Mouse (Mus musculus) forebrain, embryonic 10.5 days (tissue): ENCODE results near the gene Zfp800. TPM values are rescaled to one million over a fixed set of nuclear protein-coding genes. Genes with fewer than 3 reads are reported as not detected.
A peak's percentile ranks its signal among the peaks of the same experiment; 100 is the strongest.

Experiments used
- DNase-seq: peaks from one replicate; pipeline ENCODE4 v3.0.0-alpha.2; 2017; ENCODE audit warnings: low spot score; ENCODE audit errors: extremely low spot score
- H3K27ac ChIP-seq: fragments of 300-500 bp; sonication (generic); 2 replicates; pipeline ENCODE4 v1.5.1; 2016; ENCODE audit warnings: mild to moderate bottlenecking
- H3K27me3 ChIP-seq: fragments of 300-500 bp; sonication (generic); 2 replicates; pipeline ENCODE4 v1.6.1; 2016; ENCODE audit warnings: mild to moderate bottlenecking; ENCODE audit not compliant: poor library complexity, severe bottlenecking
- H3K36me3 ChIP-seq: fragments of 300-500 bp; sonication (generic); replicated peaks from 2 replicates; pipeline ENCODE4 v1.6.1; 2016; ENCODE audit warnings: mild to moderate bottlenecking, moderate library complexity
- H3K4me1 ChIP-seq: fragments of 300-500 bp; sonication (generic); 2 replicates; pipeline ENCODE4 v1.6.1; 2016
- H3K4me3 ChIP-seq: fragments of 300-500 bp; sonication (generic); 2 replicates; pipeline ENCODE4 v1.5.1; 2016; ENCODE audit warnings: mild to moderate bottlenecking, moderate library complexity
- H3K9me3 ChIP-seq: fragments of 300-500 bp; sonication (generic); 2 replicates; pipeline ENCODE4 v1.6.1; 2016; ENCODE audit warnings: mild to moderate bottlenecking, moderate library complexity
- WGBS: fragments of 180-500 bp; shearing (Covaris S2); methylation state at CpG from one replicate; pipeline ENCODE4 v1.1.7; 2016; 5-methylcytosine and 5-hydroxymethylcytosine counted together
- polyA plus RNA-seq: library from polyadenylated mRNA; unstranded; fragments of >200 nt; fragmentation: Nextera tagmentation; extraction: Ambion mirVana; gene quantifications from 2 replicates; pipeline ENCODE4 v1.2.1, GENCODE M21; 2016

The Zfp800 gene
- polyA plus RNA-seq, 1 experiment from 2014 or later, result 22.8 TPM

DNA sequence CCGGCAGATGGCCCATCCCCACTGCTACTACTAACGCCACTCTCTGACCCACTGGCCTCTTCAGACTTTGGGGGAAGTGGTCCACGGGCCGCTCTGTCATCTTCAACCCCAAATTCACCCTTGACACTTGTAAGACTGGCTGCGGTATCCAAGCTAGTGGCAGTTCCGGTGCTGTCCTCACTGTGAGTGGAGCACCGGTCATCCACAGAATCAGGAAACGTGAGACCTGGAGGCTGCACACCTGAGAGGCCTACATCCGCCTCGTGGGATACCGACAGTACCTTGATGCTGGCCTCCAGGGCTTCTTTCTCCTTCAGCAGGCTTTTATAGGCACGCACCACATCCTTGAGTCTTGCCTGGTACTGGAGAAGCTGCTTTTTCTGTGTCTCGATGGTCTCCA is 23.1 kb upstream of the Zfp800 start:
- H3K36me3 ChIP-seq, result peaks cover 49% of the 10 kb centered on the region
- no peak for DNase-seq
- H3K4me3 ChIP-seq, result peak overlapping the region; percentile 90
- peak overlapping the region; percentile 82 for H3K27ac ChIP-seq
- peaks cover 43% of the 10 kb centered on the region for H3K4me1 ChIP-seq
- H3K9me3 ChIP-seq, result no peaks in the 10 kb centered on the region
- H3K27me3 ChIP-seq, result no peaks in the 10 kb centered on the region
- 30% methylated on average over 13 of the region's 13 CpGs for WGBS

DNA sequence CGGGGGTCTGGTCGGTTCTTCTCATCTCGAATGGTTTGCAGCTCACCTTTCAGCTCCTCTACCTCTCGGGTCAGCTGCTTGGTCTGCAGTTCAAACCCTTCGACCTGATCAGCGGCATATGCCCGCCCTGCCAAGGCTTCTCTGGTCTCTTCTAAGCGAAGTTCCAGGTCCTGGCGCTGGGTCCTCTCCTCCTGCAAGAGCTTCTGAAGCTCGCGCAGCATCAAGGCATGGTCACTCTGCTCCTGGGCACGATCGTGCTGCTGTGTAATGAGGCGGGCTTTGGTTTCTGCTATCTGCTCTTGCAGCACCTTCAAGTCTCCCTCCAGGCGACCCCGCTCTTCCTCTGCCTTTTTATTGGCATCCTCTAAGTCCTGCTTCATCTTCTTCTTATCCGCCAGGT is 22.6 kb upstream of the Zfp800 start:
- no peak for DNase-seq
- peaks cover 43% of the 10 kb centered on the region for H3K4me1 ChIP-seq
- H3K27me3 ChIP-seq, result no peaks in the 10 kb centered on the region
- H3K4me3 ChIP-seq, result peak overlapping the region; percentile 90
- 80% methylated on average over 17 of the region's 17 CpGs for WGBS
- H3K36me3 ChIP-seq, result peaks cover 49% of the 10 kb centered on the region
- H3K9me3 ChIP-seq, result no peaks in the 10 kb centered on the region
- no peak overlapping the region for H3K27ac ChIP-seq

DNA sequence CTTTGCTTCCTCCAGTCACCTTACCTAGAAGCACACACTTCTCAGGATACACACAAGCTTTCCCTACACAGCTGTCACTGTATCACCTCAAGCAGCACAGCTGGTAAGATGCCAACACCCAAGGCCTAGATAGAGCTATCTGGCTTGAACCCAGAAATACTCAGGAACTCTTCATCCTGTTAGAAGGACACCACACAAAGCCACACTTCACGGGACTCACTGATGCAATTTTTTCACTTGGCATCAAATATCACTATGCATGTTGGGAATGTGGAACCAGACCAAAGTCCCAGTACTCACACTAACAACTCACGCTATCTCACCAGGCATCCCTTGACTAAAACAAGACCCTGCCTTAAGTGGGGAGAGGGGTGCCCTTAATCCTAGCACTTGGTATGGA is 21.9 kb upstream of the Zfp800 start:
- Histone ChIP-seq H3K4me3 (peak overlapping the region; percentile 90; the same call in 1 of the 2 replicates), H3K27me3 (no peaks in the 10 kb centered on the region), H3K27ac (no peak overlapping the region), H3K9me3 (no peaks in the 10 kb centered on the region), H3K4me1 (peaks cover 38% of the 10 kb centered on the region), H3K36me3 (peaks cover 49% of the 10 kb centered on the region)
- 85% methylated on average over 2 of the region's 2 CpGs for WGBS
- no peak for DNase-seq

DNA sequence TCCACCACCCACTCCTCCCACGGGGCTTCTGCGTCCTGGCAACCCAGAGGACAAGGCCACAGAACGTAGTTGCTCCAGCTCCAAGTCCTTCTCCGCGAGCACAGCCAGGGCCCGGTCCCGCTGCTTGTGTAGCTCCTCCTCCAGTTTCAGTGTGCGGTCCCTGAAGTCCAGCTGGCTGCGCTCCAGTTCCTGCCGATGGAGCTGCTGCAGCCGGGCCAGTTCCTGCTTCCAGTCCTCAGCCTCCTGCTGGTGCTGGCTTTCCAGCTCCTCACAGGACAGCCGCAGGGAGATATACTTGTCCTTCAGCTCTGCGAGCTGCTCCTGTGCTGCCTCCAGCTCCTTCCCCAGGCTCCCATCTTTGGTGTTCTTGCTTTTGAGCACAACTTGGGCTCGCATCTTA is 20.6 kb upstream of the Zfp800 start:
- Histone ChIP-seq H3K4me1 (peaks cover 30% of the 10 kb centered on the region), H3K27me3 (no peaks in the 10 kb centered on the region), H3K4me3 (no peak overlapping the region), H3K9me3 (no peaks in the 10 kb centered on the region), H3K27ac (no peak overlapping the region), H3K36me3 (peaks cover 52% of the 10 kb centered on the region)
- no peak for DNase-seq
- WGBS, result 93% methylated on average over 14 of the region's 14 CpGs

DNA sequence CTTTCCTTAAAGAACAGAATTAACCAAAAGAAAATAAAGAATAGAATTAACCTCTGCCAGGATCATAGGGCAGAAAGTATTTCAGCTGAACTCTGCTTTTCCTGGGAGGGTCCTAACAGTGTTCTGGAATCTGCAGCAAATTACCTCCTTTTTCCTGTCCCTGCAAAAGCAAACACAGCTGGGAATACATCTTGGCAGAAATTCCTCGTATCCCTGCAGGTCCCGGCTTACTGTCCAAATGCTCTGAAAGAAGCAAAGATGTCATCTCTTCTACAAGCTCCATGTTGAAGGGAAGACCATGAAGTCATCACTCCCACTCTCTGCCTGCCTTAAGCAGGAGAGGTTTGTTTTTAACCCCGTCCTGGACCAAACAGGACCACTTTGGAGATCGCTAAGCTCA is 19.2 kb upstream of the Zfp800 start:
- H3K4me3 ChIP-seq, result no peak overlapping the region
- H3K9me3 ChIP-seq, result no peaks in the 10 kb centered on the region
- DNase-seq, result no peak
- 80% methylated on average over 4 of the region's 4 CpGs for WGBS
- H3K27ac ChIP-seq, result no peak overlapping the region
- H3K27me3 ChIP-seq, result no peaks in the 10 kb centered on the region
- H3K4me1 ChIP-seq, result peaks cover 24% of the 10 kb centered on the region
- H3K36me3 ChIP-seq, result peaks cover 52% of the 10 kb centered on the region

DNA sequence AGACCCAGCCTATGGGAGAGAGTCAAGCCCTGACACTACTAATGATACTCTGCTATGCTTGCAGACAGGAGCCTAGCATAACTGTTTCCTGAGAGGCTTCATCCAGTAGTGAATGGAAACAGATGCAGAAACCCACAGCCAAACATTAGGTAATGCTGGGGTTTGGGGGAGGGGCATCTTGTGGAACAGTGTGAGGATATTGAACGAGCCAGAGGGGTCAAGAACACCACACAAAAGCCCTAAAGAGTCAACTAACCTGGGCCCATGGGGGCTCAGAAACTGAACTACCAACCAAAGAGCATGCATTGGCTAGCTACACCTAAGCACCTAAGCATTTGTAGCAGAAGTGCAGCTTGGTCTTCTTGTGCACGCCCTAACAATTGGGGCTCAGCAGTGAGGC is 13.4 kb upstream of the Zfp800 start:
- H3K4me1 ChIP-seq, result no peaks in the 10 kb centered on the region
- no peak overlapping the region for H3K27ac ChIP-seq
- H3K27me3 ChIP-seq, result no peaks in the 10 kb centered on the region
- no peak for DNase-seq
- 72% methylated on average over 2 of the region's 2 CpGs for WGBS
- no peak overlapping the region for H3K4me3 ChIP-seq
- peaks cover 19% of the 10 kb centered on the region for H3K36me3 ChIP-seq
- H3K9me3 ChIP-seq, result no peaks in the 10 kb centered on the region

DNA sequence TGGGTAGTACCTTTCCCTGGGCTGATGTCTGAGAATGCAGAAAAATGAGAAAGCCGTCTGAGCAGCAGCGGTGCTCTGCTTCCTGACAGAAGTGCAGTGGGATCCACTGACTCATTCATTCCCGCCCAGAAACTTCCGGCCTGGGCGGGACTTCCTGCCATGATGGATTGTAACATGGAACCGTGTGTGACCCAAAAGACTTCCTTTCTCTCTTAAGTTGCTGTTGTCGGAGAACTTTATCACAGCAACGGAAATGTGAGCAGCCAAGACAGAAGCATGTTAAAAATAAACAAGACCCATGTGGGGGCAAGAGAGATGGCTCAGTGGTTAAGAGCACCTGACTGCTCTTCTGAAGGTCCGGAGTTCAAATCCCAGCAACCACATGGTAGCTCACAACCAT is 12.2 kb upstream of the Zfp800 start:
- Histone ChIP-seq H3K36me3 (peaks cover 7% of the 10 kb centered on the region), H3K9me3 (peaks cover 3% of the 10 kb centered on the region; the same call in 1 of the 2 replicates)
- DNase-seq, result no peak

DNA sequence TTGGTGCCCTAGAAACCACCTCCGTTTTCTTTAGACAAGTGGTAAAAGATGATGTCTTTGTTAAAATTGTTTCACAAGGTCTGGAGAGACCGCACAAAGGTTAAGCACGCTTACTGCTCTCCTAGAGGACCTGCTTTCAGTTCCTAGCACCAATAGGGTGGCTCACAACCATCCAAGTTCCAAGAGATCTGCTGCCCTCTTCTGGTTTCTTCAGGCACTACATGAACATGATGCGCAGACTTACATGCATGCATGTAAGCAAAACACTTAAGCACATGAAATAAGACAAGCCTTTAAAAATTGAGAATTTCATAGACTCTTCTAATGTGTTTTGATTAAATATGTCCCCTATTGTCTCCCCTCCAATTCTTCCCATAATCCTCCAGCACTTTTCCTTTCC is 2.0 kb upstream of the Zfp800 start:
- Histone ChIP-seq H3K9me3 (peaks cover 15% of the 10 kb centered on the region), H3K4me1 (peaks cover 23% of the 10 kb centered on the region), H3K27me3 (peaks cover 63% of the 10 kb centered on the region), H3K4me3 (no peak overlapping the region), H3K36me3 (no peaks in the 10 kb centered on the region), H3K27ac (no peak overlapping the region)
- 96% methylated on average over 4 of the region's 4 CpGs for WGBS
- no peak for DNase-seq

More for the DNA sequence above, 12.2 kb upstream of the Zfp800 start:
- H3K4me3 ChIP-seq, result no peak overlapping the region
- no peaks in the 10 kb centered on the region for H3K4me1 ChIP-seq
- WGBS, result 88% methylated on average over 9 of the region's 9 CpGs
- H3K27ac ChIP-seq, result no peak overlapping the region
- H3K27me3 ChIP-seq, result no peaks in the 10 kb centered on the region

DNA sequence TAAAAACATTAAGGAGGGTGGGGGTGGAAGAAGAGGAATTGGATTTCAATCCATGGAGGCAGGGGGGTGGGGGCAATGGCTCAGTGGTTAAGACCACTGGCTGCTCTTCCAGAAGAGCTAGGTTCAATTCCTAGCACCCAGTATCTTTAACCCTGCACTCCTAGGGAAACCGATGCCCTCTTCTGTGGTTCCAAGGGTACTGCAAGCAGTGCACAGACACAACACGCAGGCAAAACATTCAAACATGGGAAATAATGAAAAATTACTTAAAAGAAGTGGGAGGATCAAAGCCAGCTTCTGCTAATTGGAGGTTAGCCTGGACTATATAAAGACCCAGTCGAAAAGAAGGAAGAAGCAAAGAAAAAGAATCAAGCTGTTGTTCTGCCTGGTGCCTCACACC is 921 bp upstream of the Zfp800 start:
- Histone ChIP-seq H3K9me3 (peaks cover 9% of the 10 kb centered on the region), H3K36me3 (no peaks in the 10 kb centered on the region), H3K4me3 (no peak overlapping the region), H3K27ac (no peak overlapping the region), H3K27me3 (peaks cover 74% of the 10 kb centered on the region), H3K4me1 (peaks cover 23% of the 10 kb centered on the region)
- 85% methylated on average over 3 of the region's 3 CpGs for WGBS
- DNase-seq, result no peak

DNA sequence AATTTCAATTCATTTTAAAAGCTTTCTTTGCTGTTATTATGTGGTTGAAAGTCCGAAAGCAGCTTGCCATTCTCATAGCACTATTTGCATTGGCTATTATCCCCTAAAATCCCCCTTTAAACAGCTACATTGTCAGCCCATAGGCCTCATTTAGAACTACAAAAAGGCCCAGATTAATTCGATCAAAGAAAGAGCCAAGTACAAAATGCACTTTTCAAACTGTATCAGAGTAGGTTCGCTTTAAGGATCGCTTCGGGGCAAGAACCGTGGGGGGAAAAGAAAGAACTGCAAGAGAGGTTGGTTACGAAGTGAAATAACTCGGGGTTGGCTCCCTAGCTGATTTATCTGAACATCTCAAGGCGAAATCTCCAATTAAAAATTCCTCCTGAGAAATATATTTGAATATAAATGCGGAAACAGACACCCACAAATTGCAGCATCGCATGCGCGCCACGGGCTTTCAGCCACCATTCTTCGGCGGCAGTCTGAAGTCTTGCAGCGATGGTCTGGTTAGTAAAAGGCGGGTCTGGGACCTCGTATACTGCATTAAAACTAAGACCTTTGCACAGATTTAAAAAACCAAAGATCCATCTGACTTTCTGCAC is 850 bp downstream of the Zfp800 start:
- Histone ChIP-seq H3K4me3 (peak overlapping the region; percentile 58), H3K27ac (peak overlapping the region; percentile 88), H3K27me3 (peaks cover 89% of the 10 kb centered on the region), H3K4me1 (peaks cover 23% of the 10 kb centered on the region), H3K36me3 (no peaks in the 10 kb centered on the region), H3K9me3 (peaks cover 9% of the 10 kb centered on the region)
- under 1% methylated on average over 19 of the region's 19 CpGs for WGBS
- DNase-seq, result peak; percentile 57

DNA sequence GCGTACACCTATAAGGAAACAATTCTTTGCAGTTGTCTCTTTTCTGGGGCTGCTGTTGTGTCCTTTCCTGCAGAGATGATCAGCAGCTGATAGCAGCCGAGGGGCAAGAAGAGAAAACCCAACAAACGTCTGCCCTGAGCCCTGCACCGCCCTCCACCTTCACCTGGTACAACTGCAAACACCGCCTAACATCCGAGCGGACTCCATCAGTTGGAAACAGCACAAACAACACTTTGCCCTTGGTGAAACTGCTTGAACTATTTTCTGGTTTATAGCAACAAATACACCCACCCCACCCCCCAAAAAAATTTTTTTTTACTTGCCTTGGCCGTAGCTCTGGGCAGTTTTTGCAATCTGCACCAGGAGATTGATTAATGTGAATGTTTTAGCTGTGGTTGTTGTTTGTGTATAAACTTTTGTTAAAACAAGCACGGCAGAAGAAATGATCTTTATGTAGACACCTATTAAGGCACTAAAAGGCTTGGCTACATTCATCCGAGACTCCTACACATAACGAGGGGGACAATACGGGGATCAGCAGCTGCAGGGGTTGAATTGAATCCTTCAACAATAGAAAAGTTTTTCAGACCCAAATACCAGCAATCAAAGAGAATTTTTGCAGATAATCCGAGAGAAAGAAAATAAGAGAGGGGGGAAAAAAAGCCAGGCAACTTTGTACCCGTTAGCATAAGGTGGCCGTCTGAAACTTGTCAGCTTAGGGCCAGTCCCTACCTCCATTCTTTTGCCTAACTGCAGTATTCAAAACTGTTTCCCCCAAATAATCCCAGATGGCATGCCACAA is 1.6 kb downstream of the Zfp800 start:
- DNase-seq, result peak; percentile 41
- H3K9me3 ChIP-seq, result peaks cover 9% of the 10 kb centered on the region

DNA sequence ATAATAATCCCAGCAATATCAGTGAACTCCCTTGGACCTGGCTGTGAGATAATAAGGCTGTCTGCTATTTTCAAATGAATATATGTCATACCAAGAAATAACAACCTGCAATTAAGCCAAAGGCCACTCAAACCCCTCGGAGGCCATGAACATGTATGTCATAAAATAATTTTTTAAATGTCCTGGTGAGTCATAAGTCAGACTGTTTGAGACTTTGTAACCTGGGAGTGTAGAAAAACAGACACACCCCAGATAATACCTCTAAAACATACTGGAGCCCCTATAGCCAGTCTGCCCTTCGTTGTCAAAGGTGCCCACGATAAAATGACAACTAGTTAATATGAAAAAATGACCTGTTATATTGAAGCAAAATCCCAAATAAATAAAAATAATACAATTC is 8.8 kb downstream of the Zfp800 start:
- Histone ChIP-seq H3K9me3 (no peaks in the 10 kb centered on the region), H3K27me3 (peaks cover 35% of the 10 kb centered on the region), H3K36me3 (no peaks in the 10 kb centered on the region), H3K4me1 (no peaks in the 10 kb centered on the region), H3K27ac (no peak overlapping the region), H3K4me3 (no peak overlapping the region)
- DNase-seq, result no peak
- 91% methylated on average over 3 of the region's 3 CpGs for WGBS

More for the DNA sequence above, 1.6 kb downstream of the Zfp800 start:
- Histone ChIP-seq H3K27me3 (peaks cover 89% of the 10 kb centered on the region), H3K36me3 (no peaks in the 10 kb centered on the region), H3K4me3 (peak overlapping the region; percentile 58), H3K27ac (peak overlapping the region; percentile 88), H3K4me1 (peaks cover 23% of the 10 kb centered on the region)
- 9% methylated on average over 15 of the region's 15 CpGs for WGBS

DNA sequence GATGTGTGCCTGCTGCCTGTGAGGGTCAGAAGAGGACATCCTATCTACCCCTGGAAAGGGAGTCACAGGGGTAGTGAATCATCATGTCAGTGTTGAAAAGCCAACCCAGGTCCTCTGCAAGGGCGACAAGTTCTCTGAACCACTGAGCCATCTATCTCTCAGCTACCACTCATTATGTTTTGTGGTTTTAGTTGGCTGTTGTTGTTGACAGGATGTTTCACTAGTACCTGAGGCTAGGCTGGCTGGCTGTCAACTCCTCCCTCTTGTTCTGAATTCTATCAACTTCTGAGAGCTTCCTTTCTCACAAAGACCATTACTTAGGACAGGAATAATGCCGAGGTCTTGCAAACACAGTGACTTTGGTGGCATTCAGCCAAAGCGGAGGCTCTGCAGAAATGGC is 12.6 kb downstream of the Zfp800 start:
- no peak for DNase-seq
- Histone ChIP-seq H3K27me3 (no peaks in the 10 kb centered on the region), H3K27ac (no peak overlapping the region), H3K4me3 (no peak overlapping the region), H3K4me1 (no peaks in the 10 kb centered on the region), H3K9me3 (no peaks in the 10 kb centered on the region), H3K36me3 (no peaks in the 10 kb centered on the region)
- WGBS, result 88% methylated on average over 3 of the region's 3 CpGs
